Mouse (Mus musculus) liver, postnatal 0 days (tissue): ENCODE results near the gene Ofcc1. TPM values are rescaled to one million over a fixed set of nuclear protein-coding genes. Genes with fewer than 3 reads are reported as not detected.

ENCODE experiments used
- ATAC-seq: fragments of 200-750 bp; cut with Nextera tagmentation; 2 replicates; pipeline ENCODE4 v1.8.0; 2017; ENCODE audit warnings: mild to moderate bottlenecking, moderate library complexity
- DNase-seq: peaks from one replicate; pipeline ENCODE4 v3.0.0-alpha.2; 2016
- H3K27ac ChIP-seq: fragments of 300-500 bp; sonication (generic); 2 replicates; pipeline ENCODE4 v1.5.1; 2014; ENCODE audit warnings: antibody characterized with exemption, moderate library complexity, mild to moderate bottlenecking, low read depth
- H3K27me3 ChIP-seq: fragments of 300-500 bp; sonication (generic); 2 replicates; pipeline ENCODE4 v1.6.1; 2014; ENCODE audit warnings: low read length, control low read depth, mixed read lengths; ENCODE audit not compliant: insufficient read depth
- H3K36me3 ChIP-seq: fragments of 300-500 bp; sonication (generic); replicated peaks from 2 replicates; pipeline ENCODE4 v1.6.1; 2014; ENCODE audit warnings: mild to moderate bottlenecking, control low read depth, low read length, moderate library complexity, mixed read lengths; ENCODE audit not compliant: insufficient read depth
- H3K4me1 ChIP-seq: fragments of 300-500 bp; sonication (generic); 2 replicates; pipeline ENCODE4 v1.6.1; 2014; ENCODE audit warnings: antibody characterized with exemption, mild to moderate bottlenecking, control low read depth; ENCODE audit not compliant: insufficient read depth
- H3K4me2 ChIP-seq: fragments of 300-500 bp; sonication (generic); 2 replicates; pipeline ENCODE4 v1.6.1; 2014; ENCODE audit warnings: low read depth, mild to moderate bottlenecking, low read length, moderate library complexity, mixed read lengths
- H3K4me3 ChIP-seq: fragments of 300-500 bp; sonication (generic); 2 replicates; pipeline ENCODE4 v1.5.1; 2014; ENCODE audit warnings: low read depth, low read length
- H3K9ac ChIP-seq: fragments of 300-500 bp; sonication (generic); replicated peaks from 2 replicates; pipeline ENCODE4 v1.6.1; 2014; ENCODE audit warnings: mild to moderate bottlenecking, moderate library complexity
- H3K9me3 ChIP-seq: fragments of 300-500 bp; sonication (generic); 2 replicates; pipeline ENCODE4 v1.6.1; 2016; ENCODE audit warnings: mild to moderate bottlenecking, control low read depth, low read length, mixed read lengths
- CTCF ChIP-seq: sonication (generic); IDR thresholded peaks from 2 replicates; pipeline ENCODE4 v1.5.1; 2016; ENCODE audit warnings: antibody characterized with exemption, low read depth
- EP300 ChIP-seq: IDR thresholded peaks from 2 replicates; pipeline ENCODE4 v1.6.1; 2016; ENCODE audit warnings: antibody characterized with exemption, low read depth, mild to moderate bottlenecking
- WGBS: fragments of 180-500 bp; shearing (Covaris S2); extraction: QIAGEN DNeasy Blood & Tissue Kit; methylation state at CpG from one replicate; pipeline ENCODE4 v1.1.7; 2014; ENCODE audit not compliant: insufficient replicate concordance; 5-methylcytosine and 5-hydroxymethylcytosine counted together
- polyA plus RNA-seq: library from polyadenylated mRNA; unstranded; fragments of >200 nt; fragmentation: Nextera tagmentation; extraction: Ambion mirVana; gene quantifications from 2 replicates; pipeline ENCODE4 v1.2.1, GENCODE M21; 2015

The Ofcc1 gene
- polyA plus RNA-seq, 1 experiment from 2014 or later, result not detected

- 78% methylated on average over 17 of the region's 17 CpGs for WGBS
- Histone ChIP-seq H3K27ac (no peak overlapping the region), H3K27me3 (no peaks in the 10 kb centered on the region), H3K4me2 (no peak overlapping the region), H3K36me3 (no peaks in the 10 kb centered on the region), H3K9ac (no peak overlapping the region), H3K9me3 (no peaks in the 10 kb centered on the region), H3K4me1 (no peaks in the 10 kb centered on the region), H3K4me3 (no peak overlapping the region)
- ATAC-seq (no peak), DNase-seq (no peak)
- no peak for TF ChIP-seq EP300
- no peak for TF ChIP-seq CTCF
These were observed 324.1 kb downstream of the Ofcc1 start for GRCm38 (mm10) chr13:40036981-40037765.

- Histone ChIP-seq H3K9ac (no peak overlapping the region), H3K9me3 (no peaks in the 10 kb centered on the region), H3K36me3 (no peaks in the 10 kb centered on the region), H3K4me1 (no peaks in the 10 kb centered on the region), H3K27ac (no peak overlapping the region), H3K4me2 (no peak overlapping the region), H3K27me3 (no peaks in the 10 kb centered on the region), H3K4me3 (no peak overlapping the region)
- TF ChIP-seq EP300 (no peak), CTCF (no peak)
- no peak for ATAC-seq
- WGBS, result 83% methylated on average over 1 of the region's 1 CpGs
- DNase-seq, result no peak
These were observed 331.8 kb downstream of the Ofcc1 start for GRCm38 (mm10) chr13:40029426-40029825.

GRCm38 (mm10) chr13:40028827-40029226, 332.4 kb downstream of the Ofcc1 start:
- no peaks in the 10 kb centered on the region for H3K27me3 ChIP-seq
- H3K9ac ChIP-seq, result no peak overlapping the region
- WGBS, result 74% methylated on average over 4 of the region's 4 CpGs
- H3K36me3 ChIP-seq, result no peaks in the 10 kb centered on the region
- TF ChIP-seq EP300 (no peak), CTCF (no peak)
- H3K4me1 ChIP-seq, result no peaks in the 10 kb centered on the region
- H3K4me2 ChIP-seq, result no peak overlapping the region
- ATAC-seq (no peak), DNase-seq (no peak)
- H3K9me3 ChIP-seq, result no peaks in the 10 kb centered on the region
- H3K27ac ChIP-seq, result no peak overlapping the region
- no peak overlapping the region for H3K4me3 ChIP-seq

- TF ChIP-seq EP300, result no peak
- no peak for TF ChIP-seq CTCF
- Histone ChIP-seq H3K27me3 (no peaks in the 10 kb centered on the region), H3K9ac (no peak overlapping the region), H3K36me3 (no peaks in the 10 kb centered on the region), H3K27ac (no peak overlapping the region), H3K9me3 (no peaks in the 10 kb centered on the region), H3K4me2 (no peak overlapping the region), H3K4me1 (no peaks in the 10 kb centered on the region), H3K4me3 (no peak overlapping the region)
- ATAC-seq (no peak), DNase-seq (no peak)
- WGBS, result 84% methylated on average over 4 of the region's 4 CpGs
These were observed 335.4 kb downstream of the Ofcc1 start for GRCm38 (mm10) chr13:40025816-40026215.

- H3K9me3 ChIP-seq, result no peaks in the 10 kb centered on the region
- TF ChIP-seq CTCF (no peak), EP300 (no peak)
- H3K4me2 ChIP-seq, result no peak overlapping the region
- no peaks in the 10 kb centered on the region for H3K36me3 ChIP-seq
- DNase-seq (no peak), ATAC-seq (no peak)
- H3K4me1 ChIP-seq, result no peaks in the 10 kb centered on the region
- WGBS, result 69% methylated on average over 8 of the region's 8 CpGs
- H3K9ac ChIP-seq, result no peak overlapping the region
- no peak overlapping the region for H3K27ac ChIP-seq
- H3K27me3 ChIP-seq, result no peaks in the 10 kb centered on the region
- H3K4me3 ChIP-seq, result no peak overlapping the region
These were observed 338.0 kb downstream of the Ofcc1 start for GRCm38 (mm10) chr13:40023201-40023777.

GRCm38 (mm10) chr13:40022609-40023008, 338.6 kb downstream of the Ofcc1 start:
- Histone ChIP-seq H3K9me3 (no peaks in the 10 kb centered on the region), H3K4me2 (no peak overlapping the region), H3K36me3 (no peaks in the 10 kb centered on the region), H3K27ac (no peak overlapping the region), H3K4me3 (no peak overlapping the region), H3K27me3 (no peaks in the 10 kb centered on the region), H3K9ac (no peak overlapping the region), H3K4me1 (no peaks in the 10 kb centered on the region)
- ATAC-seq (no peak), DNase-seq (no peak)
- TF ChIP-seq CTCF, result no peak
- no peak for TF ChIP-seq EP300
- 54% methylated on average over 1 of the region's 1 CpGs for WGBS
